In genomic region chr1:182543906-182544305, GRCm38 (mm10) we compare ENCODE assay signal across 16 mouse cellular contexts. TPM values are rescaled to one million over a fixed set of nuclear protein-coding genes. Genes with fewer than 3 reads are reported as not detected.
DNase-seq lines count a peak whose midpoint lies in the region.
"Had no signal": no experiment of that assay in that cellular context is flagged by ENCODE, and none has a peak within 500 bp of the region (broad histone marks: within the 10 kb centered on the region; RNA-seq: fewer than 3 reads in every experiment).

No protein-coding gene starts in this region.

- intact Hi-C loops in heart, postnatal 25 days (cut with DNase I), result no loop called here

- peak; percentile 28 for DNase-seq in heart, adult 11 months
- DNase-seq in heart, postnatal 25 days (ENCODE audit: low spot score), result no peak
- peak; percentile 69 for DNase-seq in NIH3T3 (ENCODE audit: low read depth)
- no peak for DNase-seq in right cerebral cortex, adult 18-20 months
- no peak for DNase-seq in cerebellum, postnatal 14 days
- DNase-seq: adrenal gland, postnatal 10 days; adrenal gland, postnatal 25 days; B cell, adult 2 months; cerebellum, adult 11 months; cerebellum, adult 18-20 months; cerebellum, adult 8-10 months; cerebellum, adult 9-11 months; cerebellum, postnatal 25 days; forebrain, postnatal 0 days had no signal

RNA-seq across cellular contexts. Expression of gene Capn8, which starts 20.9 kb away (rescaled TPM):
- not detected for total RNA-seq in heart, postnatal 25 days (2021)
- total RNA-seq: adrenal gland, postnatal 10 days; CH12.LX; forebrain, postnatal 0 days; G1E had no signal

RNA-seq across cellular contexts. Expression of gene Capn2, which starts 26.5 kb away (rescaled TPM):
- total RNA-seq in heart, postnatal 25 days (2021), result 10 to 100 TPM; 63.3 to 73.1 TPM

Comparison
In these comparisons a context has a peak if more than half of its experiments do, and no peak if none do; other contexts are left out.
1. DNase-seq: peak in heart, adult 11 months (single experiment) and NIH3T3 (single experiment); none in heart, postnatal 25 days (single experiment), right cerebral cortex, adult 18-20 months (single experiment) and cerebellum, postnatal 14 days (0 of 2).